Mouse (Mus musculus) CH12.LX (cell line): ENCODE results near the gene Fgfr2.

ENCODE experiments used
- CHD1 ChIP-seq: IDR thresholded peaks from 2 replicates; pipeline ENCODE4 v1.6.1; 2012; ENCODE audit warnings: low read depth, low read length, improper control_type of control experiment, inconsistent platforms
- CTCF ChIP-seq, 2 experiments: IDR thresholded peaks in 1 of 2; conservative IDR thresholded peaks in 1 of 2; 2 replicates each; pipeline ENCODE4 v1.5.1; 2011 to 2012; ENCODE audit warnings: low read depth in 2 of 2, low read length in 2 of 2, improper control_type of control experiment in 1 of 2, inconsistent platforms in 1 of 2, mild to moderate bottlenecking in 1 of 2, moderate library complexity in 1 of 2
- EP300 ChIP-seq: IDR thresholded peaks from 2 replicates; pipeline ENCODE4 v1.6.1; 2011; ENCODE audit warnings: low read length, improper control_type of control experiment
- GABPA ChIP-seq: IDR thresholded peaks from 2 replicates; pipeline ENCODE4 v1.6.1; 2012; ENCODE audit warnings: low read depth, low read length, improper control_type of control experiment, inconsistent platforms; ENCODE audit not compliant: insufficient replicate concordance
- HCFC1 ChIP-seq: IDR thresholded peaks from 2 replicates; pipeline ENCODE4 v1.6.1; 2012; ENCODE audit warnings: low read depth, mild to moderate bottlenecking, inconsistent platforms, low read length, improper control_type of control experiment
- NELFE ChIP-seq: IDR thresholded peaks from 2 replicates; pipeline ENCODE4 v1.6.1; 2011; ENCODE audit warnings: low read depth, low read length, improper control_type of control experiment
- NRF1 ChIP-seq: IDR thresholded peaks from 2 replicates; pipeline ENCODE4 v1.6.1; 2014; ENCODE audit warnings: low read depth, mild to moderate bottlenecking, inconsistent platforms, low read length, improper control_type of control experiment, moderate library complexity
- POLR2A ChIP-seq: IDR thresholded peaks from 2 replicates; pipeline ENCODE4 v1.6.1; 2011; ENCODE audit warnings: low read depth, mild to moderate bottlenecking, improper control_type of control experiment, low read length
- POLR2AphosphoS2 ChIP-seq: IDR thresholded peaks from 2 replicates; pipeline ENCODE4 v1.6.1; 2011; ENCODE audit warnings: low read depth, low read length, improper control_type of control experiment
- SIN3A ChIP-seq: IDR thresholded peaks from 2 replicates; pipeline ENCODE4 v1.6.1; 2012; ENCODE audit warnings: low read length, improper control_type of control experiment, inconsistent platforms
- TCF12 ChIP-seq: IDR thresholded peaks from 2 replicates; pipeline ENCODE4 v1.6.1; 2014; ENCODE audit warnings: low read depth, mild to moderate bottlenecking, inconsistent platforms, low read length, improper control_type of control experiment
- UBTF ChIP-seq: IDR thresholded peaks from 2 replicates; pipeline ENCODE4 v1.6.1; 2012; ENCODE audit warnings: low read depth, mild to moderate bottlenecking, inconsistent platforms, low read length, improper control_type of control experiment, moderate library complexity
- ZKSCAN1 ChIP-seq: IDR thresholded peaks from 2 replicates; pipeline ENCODE4 v1.6.1; 2012; ENCODE audit warnings: low read depth, inconsistent platforms, low read length, improper control_type of control experiment, borderline replicate concordance

DNA sequence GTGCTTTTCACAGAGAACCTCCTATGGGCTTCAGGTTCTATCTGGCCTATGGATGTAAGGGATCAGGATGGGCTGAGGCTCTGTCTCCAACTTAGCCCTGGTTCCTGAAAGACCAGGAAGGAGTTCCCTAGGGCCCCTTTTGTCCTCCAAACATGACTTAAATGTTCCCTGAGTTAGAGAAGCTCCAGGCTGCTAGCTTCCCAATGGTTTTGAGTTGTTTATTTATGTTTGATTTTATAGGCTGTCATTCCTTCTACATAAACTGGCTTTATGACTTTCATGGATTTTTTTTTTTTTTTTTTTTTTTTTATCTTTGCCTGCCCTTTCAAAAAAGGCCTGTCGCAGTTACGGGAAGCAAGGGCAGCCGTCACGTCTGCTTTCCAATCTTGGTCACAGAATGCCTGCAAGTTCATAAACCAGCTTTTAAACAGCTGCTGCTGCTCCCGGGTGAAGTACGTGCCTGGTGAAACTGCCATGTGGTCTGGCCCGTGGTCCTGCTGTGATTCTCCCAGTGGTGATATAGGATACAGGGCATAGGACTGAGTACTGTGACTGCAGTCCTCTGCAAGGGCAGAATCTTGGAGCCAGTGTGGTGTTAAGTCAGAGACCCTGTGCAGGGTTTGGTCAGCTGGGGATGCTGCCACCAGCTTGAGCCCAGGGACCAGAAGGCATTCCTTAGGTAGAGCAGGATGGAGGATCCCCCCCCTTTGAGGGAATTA, 38.4 kb upstream of the Fgfr2 start:
- TF ChIP-seq EP300 (no peak), NRF1 (no peak), CTCF (conservative IDR thresholded peaks at IDR 0.05 in 1 of 2, IDR thresholded peaks at IDR 0.05 in 1 of 2; ENCODE audit: low read depth in 2 of 2, low read length in 2 of 2) (no peak), CHD1 (no peak), POLR2A (no peak), NELFE (no peak), UBTF (no peak), ZKSCAN1 (no peak), POLR2AphosphoS2 (no peak), TCF12 (no peak), HCFC1 (no peak), GABPA (no peak), SIN3A (no peak)
